Mouse (Mus musculus) CH12.LX (cell line): ENCODE data around the gene Epb41l5.

ENCODE experiments used
- CTCF ChIP-seq, 2 experiments: IDR thresholded peaks in 1 of 2; conservative IDR thresholded peaks in 1 of 2; 2 replicates each; pipeline ENCODE4 v1.5.1; 2011 to 2012; ENCODE audit warnings: low read depth in 2 of 2, low read length in 2 of 2, improper control_type of control experiment in 1 of 2, inconsistent platforms in 1 of 2, mild to moderate bottlenecking in 1 of 2, moderate library complexity in 1 of 2
- GABPA ChIP-seq: IDR thresholded peaks from 2 replicates; pipeline ENCODE4 v1.6.1; 2012; ENCODE audit warnings: low read depth, low read length, improper control_type of control experiment, inconsistent platforms; ENCODE audit not compliant: insufficient replicate concordance
- KAT2A ChIP-seq: IDR thresholded peaks from 2 replicates; pipeline ENCODE4 v1.6.1; 2012; ENCODE audit warnings: low read length, improper control_type of control experiment, inconsistent platforms; ENCODE audit not compliant: insufficient replicate concordance
- MYC ChIP-seq: IDR thresholded peaks from 2 replicates; pipeline ENCODE4 v1.6.1; 2011; ENCODE audit warnings: low read depth, mild to moderate bottlenecking, improper control_type of control experiment, low read length
- NELFE ChIP-seq: IDR thresholded peaks from 2 replicates; pipeline ENCODE4 v1.6.1; 2011; ENCODE audit warnings: low read depth, low read length, improper control_type of control experiment

DNA sequence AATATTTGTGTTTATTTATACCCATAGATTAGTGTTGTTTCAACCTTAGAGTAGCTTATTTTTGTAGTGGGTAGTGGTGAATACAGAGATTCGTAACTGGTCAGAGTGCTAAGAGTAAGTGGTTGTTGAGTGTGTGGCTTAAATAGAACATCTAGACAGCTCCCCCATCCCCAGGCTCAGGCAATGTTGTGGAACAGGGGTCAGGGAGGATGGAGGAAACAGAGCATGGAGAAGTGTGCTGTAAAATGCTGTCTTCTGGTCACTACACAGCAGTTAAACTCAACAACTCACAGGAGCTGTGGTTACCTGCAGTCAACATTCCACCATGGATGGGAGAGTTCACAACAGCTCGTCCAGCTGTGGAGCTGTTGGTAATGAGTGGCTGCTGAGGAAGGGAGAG lies 63.8 kb downstream of the Epb41l5 start:
- TF ChIP-seq CTCF (conservative IDR thresholded peaks at IDR 0.05 in 1 of 2, IDR thresholded peaks at IDR 0.05 in 1 of 2; ENCODE audit: low read depth in 2 of 2, low read length in 2 of 2) (no peak), NELFE (no peak), MYC (no peak), GABPA (no peak), KAT2A (no peak)
